Comparison of ENCODE assay signal across 7 mouse cellular contexts in genomic region chr8:105854715-105855216, GRCm38 (mm10). TPM values are rescaled to one million over a fixed set of nuclear protein-coding genes. Genes with fewer than 3 reads are reported as not detected.
DNase-seq lines count a peak whose midpoint lies in the region; ATAC-seq lines count a peak whose summit lies in the region.

Thap11 (plus strand) TSS chr8:105855132.

- H3K36me3 ChIP-seq in intestine, embryonic 16.5 days (ENCODE audit: control insufficient read depth, insufficient read depth, low read length): no peaks in the 10 kb centered on the region
- H3K36me3 ChIP-seq in midbrain, embryonic 11.5 days (ENCODE audit: control insufficient read depth, insufficient read depth, low read length): no peaks in the 10 kb centered on the region

- intact Hi-C loops in left cerebral cortex, postnatal 36 days (cut with DNase I): loop anchor here (10.0 kb wide), 1 partner anchor 140 kb away; no protein-coding TSS in a partner anchor

- DNase-seq in adrenal gland, adult 2 months: peak; percentile 95
- peak; percentile 89 for DNase-seq in embryo, embryonic 11.5 days (ENCODE audit: low read depth, low spot score)
- peak; percentile 87 to 95 for DNase-seq in gastrocnemius, postnatal 4 days (ENCODE audit: low spot score in 2 of 2)
- DNase-seq in left cerebral cortex, postnatal 36 days (ENCODE audit: low spot score in 2 of 2): peak; percentile 93 to 94
- DNase-seq in midbrain, embryonic 11.5 days (ENCODE audit: low spot score, missing footprints): peak; percentile 100
- DNase-seq in skeletal muscle tissue, adult 2 months (ENCODE audit: low read depth, low spot score): peak; percentile 82

- H3K9ac ChIP-seq in intestine, embryonic 16.5 days (ENCODE audit: low read depth, low read length): peak within 1 kb of the TSS; percentile 87
- H3K9ac ChIP-seq in midbrain, embryonic 11.5 days (ENCODE audit: low read length): peak within 1 kb of the TSS; percentile 61

- H3K27me3 ChIP-seq in intestine, embryonic 16.5 days (replicated peaks; ENCODE audit: control insufficient read depth, insufficient read depth, low read length): no peaks in the 10 kb centered on the region
- H3K27me3 ChIP-seq in midbrain, embryonic 11.5 days (ENCODE audit: control insufficient read depth, insufficient read depth, low read length): no peaks in the 10 kb centered on the region

- under 1% methylated on average over 43 of the region's 43 CpGs for WGBS in intestine, embryonic 16.5 days
- WGBS in midbrain, embryonic 11.5 days: under 1% methylated on average over 43 of the region's 43 CpGs

- peak within 1 kb of the TSS; percentile 67 for H3K4me2 ChIP-seq in intestine, embryonic 16.5 days (ENCODE audit: low read depth, low read length)
- peak within 1 kb of the TSS; percentile 98 for H3K4me2 ChIP-seq in midbrain, embryonic 11.5 days

- peak within 1 kb of the TSS; percentile 79 for H3K27ac ChIP-seq in intestine, embryonic 16.5 days (ENCODE audit: low read length)
- peak within 1 kb of the TSS; percentile 74 for H3K27ac ChIP-seq in midbrain, embryonic 11.5 days (ENCODE audit: low read depth, low read length)

- peak within 1 kb of the TSS; percentile 84 for H3K4me3 ChIP-seq in intestine, embryonic 16.5 days (ENCODE audit: low read length)
- H3K4me3 ChIP-seq in midbrain, embryonic 11.5 days (ENCODE audit: low read depth, low read length): peak within 1 kb of the TSS; percentile 71

- H3K4me1 ChIP-seq in intestine, embryonic 16.5 days (ENCODE audit: control insufficient read depth, insufficient read depth, low read length): peaks cover 33% of the 10 kb centered on the region
- peaks cover 31% of the 10 kb centered on the region for H3K4me1 ChIP-seq in midbrain, embryonic 11.5 days (ENCODE audit: control insufficient read depth, insufficient read depth, low read length)

- H3K9me3 ChIP-seq in intestine, embryonic 16.5 days (ENCODE audit: control insufficient read depth, low read length): no peaks in the 10 kb centered on the region
- no peaks in the 10 kb centered on the region for H3K9me3 ChIP-seq in midbrain, embryonic 11.5 days (ENCODE audit: control insufficient read depth, low read length)

- peak; percentile 92 for ATAC-seq in intestine, embryonic 16.5 days
- ATAC-seq in midbrain, embryonic 11.5 days (ENCODE audit: low FRiP score): peak; percentile 91

RNA-seq across cellular contexts. Expression of gene Thap11, which starts in this region (rescaled TPM):
- 10 to 100 TPM; 31.7 to 38.0 TPM for total RNA-seq in adrenal gland, adult 2 months (2021)
- 79.7 and 91.6 TPM in 2 replicates for polyA plus RNA-seq in adrenal gland, adult 2 months (2012; rRNA removed)
- 10 to 100 TPM; 37.5 to 39.2 TPM for total RNA-seq in gastrocnemius, postnatal 4 days (2021)
- 49.4 and 49.6 TPM in 2 replicates for polyA plus RNA-seq in intestine, embryonic 16.5 days (2015; fragmentation: Nextera tagmentation; extraction: Ambion mirVana)
- total RNA-seq in left cerebral cortex, postnatal 36 days (2021): 10 to 100 TPM; 38.9 to 44.8 TPM
- polyA plus RNA-seq in midbrain, embryonic 11.5 days (2014; fragmentation: Nextera tagmentation; extraction: Ambion mirVana): 66.5 and 70.5 TPM in 2 replicates

Comparison
In these comparisons a context has a peak if more than half of its experiments do, and no peak if none do; other contexts are left out.
1. Peak in every context shown above with its lines: DNase-seq, ATAC-seq, H3K4me3 ChIP-seq and H3K27ac ChIP-seq.